Mouse (Mus musculus) left cerebral cortex, postnatal 14 days (tissue): ENCODE measurements around the gene Zbtb26. TPM values are rescaled to one million over a fixed set of nuclear protein-coding genes. Genes with fewer than 3 reads are reported as not detected.

Source experiments
- DNase-seq, 2 experiments: peaks; one replicate each; pipeline ENCODE4 v3.0.0; 2021 to 2022; ENCODE audit warnings: low spot score in 2 of 2, mixed read lengths in 1 of 2
- intact Hi-C: fragments of 180-260 bp; cut with DNase I; formaldehyde crosslinking; loops from one replicate; pipeline ENCODE4 v1.15.1; 2025
- long read RNA-seq, 2 experiments: library from polyadenylated mRNA; stranded (forward); transcript quantifications; one replicate each; pipeline ENCODE4 v2.0.0; 2021
- total RNA-seq, 2 experiments: library from RNA; stranded (reverse); gene quantifications; 2 replicates each; pipeline ENCODE4 v1.2.3; 2021

Zbtb26 gene
- total RNA-seq: 1 to 10 TPM; 8.9 to 9.3 TPM
- long read RNA-seq, experiment 1, full-length matches to known transcripts: 2 of 3 reads
- long read RNA-seq, experiment 1, partial matches to known transcripts: 0 of 3 reads
- long read RNA-seq, experiment 1, other reads (novel, unspliced or antisense): 1 of 3 reads
- long read RNA-seq, experiment 2: 0 reads

- DNase-seq: peak; percentile 96
- intact Hi-C loops: no loop called here
Observed at GRCm38 (mm10) chr2:37442611-37443591, at the start of gene Zbtb26, which contains the start of the genes Zbtb6 and Rabgap1. TSS of gene Zbtb26 (minus strand) at chr2:37443135. TSS of gene Zbtb6 (minus strand) at chr2:37443171. TSS of gene Rabgap1 (plus strand) at chr2:37443279.

DNA sequence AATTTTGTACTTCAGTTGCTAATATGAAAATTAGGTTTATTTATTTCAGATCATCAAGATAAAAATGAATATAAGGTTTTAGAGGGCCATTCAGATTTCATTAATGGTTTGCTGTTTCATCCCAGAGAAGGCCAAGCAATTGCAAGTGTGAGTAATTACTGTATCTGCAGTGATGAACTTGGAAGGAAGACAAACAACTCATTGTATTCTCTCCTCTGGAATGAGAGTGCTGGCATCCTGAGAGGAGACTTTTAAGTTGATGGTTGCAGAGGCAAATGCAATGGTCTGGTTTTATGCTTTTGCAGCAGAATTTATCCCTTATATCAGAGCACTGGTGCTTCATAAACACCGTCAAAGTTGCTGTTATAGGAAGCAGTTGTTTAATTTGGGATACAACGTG lies 46.0 kb upstream of the Zbtb26 start:
- no peak for DNase-seq
- intact Hi-C loops: no loop called here

DNA sequence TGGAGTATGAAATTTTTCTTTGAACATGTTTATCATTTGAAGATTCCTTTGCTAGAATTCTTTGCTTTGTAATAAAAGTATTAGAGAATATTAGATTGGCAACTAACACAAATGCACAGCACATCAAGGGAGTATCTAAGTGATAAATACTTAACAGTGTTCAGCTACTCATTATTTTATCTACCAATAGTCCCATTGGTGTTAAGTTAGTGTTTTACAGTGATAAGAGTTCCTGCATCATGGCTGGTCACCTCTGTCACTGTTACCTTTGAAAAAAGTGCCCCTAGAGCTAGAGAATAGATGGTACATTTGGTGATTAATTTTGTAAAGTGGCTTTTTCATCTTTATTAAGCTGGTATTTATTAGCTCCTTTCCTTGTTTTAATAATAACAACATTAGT lies 43.5 kb upstream of the Zbtb26 start:
- DNase-seq: no peak
- intact Hi-C loops: no loop called here

DNA sequence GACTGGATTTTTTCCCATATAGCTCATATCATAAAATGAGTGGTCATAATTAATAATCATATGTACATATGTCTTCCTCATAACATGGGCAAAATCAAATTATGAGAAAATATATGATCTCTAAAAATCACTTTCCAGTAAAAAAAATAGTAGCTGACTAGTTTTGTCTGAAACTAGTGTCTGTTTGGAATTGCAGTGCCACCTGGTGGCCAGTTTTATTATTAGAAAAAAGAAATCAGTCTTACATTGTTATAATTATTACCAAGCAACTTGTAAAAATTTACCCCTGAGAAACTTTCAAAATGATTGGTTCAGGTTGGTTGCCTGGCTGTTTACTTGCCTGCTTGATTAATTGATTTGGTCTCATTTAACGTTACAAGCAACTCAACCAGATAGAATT lies 42.4 kb upstream of the Zbtb26 start:
- peak; percentile 50 to 55 for DNase-seq
- intact Hi-C loops: no loop called here

- no peak for DNase-seq
- intact Hi-C loops: loop anchor here (5.0 kb wide), 2 partner anchors 67 to 102 kb away; no protein-coding TSS in a partner anchor
Observed at GRCm38 (mm10) chr2:37484165-37484564, 41.2 kb upstream of the Zbtb26 start.

- intact Hi-C loops: loop anchor here (5.0 kb wide), 2 partner anchors 63 to 98 kb away; no protein-coding TSS in a partner anchor
- no peak for DNase-seq
Observed at GRCm38 (mm10) chr2:37480039-37480438, 37.1 kb upstream of the Zbtb26 start.

DNA sequence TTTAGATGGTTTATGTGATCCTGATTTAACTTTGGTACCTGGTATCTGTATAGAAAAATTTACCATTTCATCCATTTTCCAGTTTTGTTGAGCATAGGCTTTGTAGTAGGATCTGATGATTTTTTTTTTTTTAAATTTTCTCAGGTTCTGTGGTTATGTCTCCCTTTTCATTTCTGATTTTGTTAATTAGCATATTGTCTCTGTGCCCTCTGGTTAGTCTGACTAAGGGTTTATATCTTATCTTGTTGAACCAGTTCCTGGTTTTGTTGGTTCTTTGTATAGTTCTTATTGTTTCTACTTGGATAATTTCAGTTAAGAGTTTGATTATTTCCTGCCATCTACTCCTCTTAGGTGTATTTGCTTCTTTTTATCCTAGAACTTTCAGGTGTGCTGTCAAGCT lies 36.6 kb upstream of the Zbtb26 start:
- intact Hi-C loops: no loop called here
- DNase-seq: no peak

- DNase-seq: no peak
- intact Hi-C loops: no loop called here
Observed at GRCm38 (mm10) chr2:37466266-37466665, 23.3 kb upstream of the Zbtb26 start.

GRCm38 (mm10) chr2:37460707-37461106 lies 17.8 kb upstream of the Zbtb26 start:
- intact Hi-C loops: no loop called here
- no peak for DNase-seq

DNA sequence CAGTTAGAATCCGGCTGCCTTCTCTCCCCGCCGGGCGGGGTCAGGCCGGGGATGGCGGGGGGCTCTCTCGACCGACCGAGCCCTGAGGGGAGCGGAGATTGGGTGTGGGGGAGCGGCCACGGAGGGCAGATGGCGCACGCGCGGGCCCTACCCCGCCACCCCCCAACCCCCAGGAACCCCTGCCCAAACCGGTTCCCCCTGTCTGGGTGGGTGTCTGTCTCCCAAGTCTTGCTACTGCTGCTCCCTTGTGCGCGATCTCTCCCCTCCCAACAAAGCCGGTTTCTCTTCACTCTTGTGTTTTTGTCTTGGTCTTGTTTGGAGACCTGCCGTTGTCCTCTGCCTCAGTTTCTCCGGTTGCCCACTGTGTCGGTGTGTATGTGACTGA lies 9.4 kb upstream of the Zbtb26 start:
- intact Hi-C loops: no loop called here
- peak in 1 of 2 experiments; percentile 11 for DNase-seq

- DNase-seq: peak; percentile 89 to 92
- intact Hi-C loops: no loop called here
Observed at GRCm38 (mm10) chr2:37451667-37452375, 8.9 kb upstream of the Zbtb26 start.

DNA sequence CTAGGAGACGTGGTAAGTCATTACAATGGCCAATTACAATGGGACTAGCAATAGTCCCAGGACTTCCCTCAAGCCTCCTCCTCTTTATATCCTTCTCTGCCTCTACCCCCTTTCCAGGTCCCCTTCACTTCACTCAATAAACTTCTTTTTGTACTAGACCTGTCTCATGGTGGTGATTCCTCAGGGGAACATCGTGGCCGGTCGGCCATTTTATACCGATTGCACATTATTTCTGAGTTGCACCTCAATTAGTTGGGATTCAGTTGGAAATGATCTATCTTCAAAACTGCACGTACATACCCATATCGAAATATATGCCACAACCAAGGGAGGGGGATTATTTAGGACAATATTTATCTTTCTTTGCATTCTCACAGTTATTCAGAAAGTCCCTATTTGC lies 11.3 kb downstream of the Zbtb26 start:
- intact Hi-C loops: no loop called here
- DNase-seq: no peak

DNA sequence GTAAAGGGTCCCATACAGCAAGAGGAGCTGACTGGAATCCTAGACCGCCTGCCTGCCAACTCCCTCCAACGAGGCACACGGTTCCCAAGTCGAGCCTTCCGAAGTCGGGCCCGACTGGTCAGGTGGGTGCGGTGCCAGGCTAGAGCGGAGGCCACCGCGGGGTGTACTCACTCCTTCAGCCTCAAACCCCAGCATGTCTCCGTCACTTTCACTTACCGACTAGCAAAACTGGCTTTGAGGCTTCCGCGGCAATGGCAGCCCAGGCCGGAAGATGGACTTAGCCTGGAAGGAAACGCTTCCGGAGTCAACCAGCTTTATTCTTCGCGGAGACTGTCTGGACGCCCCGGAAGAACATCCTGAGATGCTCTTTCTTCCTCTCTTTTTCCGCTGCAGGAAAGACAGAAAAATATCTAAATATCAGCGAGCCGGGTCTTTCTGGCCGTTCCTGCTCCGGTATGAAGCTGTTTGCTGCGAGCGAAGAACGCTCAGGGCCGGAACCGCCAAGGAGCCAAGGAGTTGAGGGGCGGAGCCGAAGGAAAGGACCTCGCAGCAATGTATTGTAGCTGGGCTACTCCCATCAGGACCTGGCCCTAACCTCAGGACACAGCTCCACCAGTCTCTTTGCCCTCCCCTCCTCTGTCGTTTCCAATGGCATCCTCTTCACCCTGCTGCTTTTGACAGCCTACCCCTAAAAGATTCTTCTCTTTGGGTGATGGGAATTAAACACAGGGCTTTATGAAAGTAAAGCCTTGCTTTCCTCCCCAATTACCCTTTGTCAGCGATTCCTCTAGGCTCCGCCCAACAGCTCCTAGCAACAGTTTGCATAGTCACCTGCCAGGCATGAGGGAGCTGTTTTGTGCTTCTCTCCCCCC lies 12.1 kb downstream of the Zbtb26 start:
- DNase-seq: peak; percentile 87 to 92
- intact Hi-C loops: no loop called here

- intact Hi-C loops: no loop called here
- DNase-seq: no peak
Observed at GRCm38 (mm10) chr2:37423671-37424070, 19.3 kb downstream of the Zbtb26 start.

GRCm38 (mm10) chr2:37422306-37423304 lies 20.3 kb downstream of the Zbtb26 start, which contains the start of gene Rc3h2:
TSS of gene Rc3h2 (minus strand) at chr2:37422903.
- peak; percentile 96 to 98 for DNase-seq
- intact Hi-C loops: no loop called here

- DNase-seq: no peak
- intact Hi-C loops: no loop called here
Observed at GRCm38 (mm10) chr2:37421903-37422302, 21.0 kb downstream of the Zbtb26 start.

- intact Hi-C loops: no loop called here
- DNase-seq: no peak
Observed at GRCm38 (mm10) chr2:37395539-37395938, 47.4 kb downstream of the Zbtb26 start.

DNA sequence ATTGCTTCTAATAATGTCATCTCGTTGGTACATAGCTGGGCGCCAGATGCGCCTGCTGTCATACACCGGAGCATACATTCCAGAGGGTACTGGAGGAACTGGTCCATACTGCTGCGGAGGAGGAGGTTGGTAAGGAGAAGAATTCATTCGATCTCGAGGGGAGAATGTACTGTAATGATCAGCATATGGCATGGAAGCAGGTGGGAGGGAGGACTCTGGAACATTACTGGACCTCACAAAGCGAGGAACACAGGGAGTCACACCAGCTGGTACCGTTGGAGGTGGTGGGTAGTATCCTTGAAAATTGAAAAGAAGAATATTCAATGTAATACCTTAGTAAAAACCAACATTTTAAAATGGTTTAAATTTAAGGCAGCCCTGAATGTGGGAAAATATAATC lies 60.0 kb downstream of the Zbtb26 start:
- intact Hi-C loops: loop anchor here (5.0 kb wide), 1 partner anchor 99 kb away; no protein-coding TSS in a partner anchor
- DNase-seq: no peak
